Mouse (Mus musculus): ENCODE data around the gene Il5. TPM values are rescaled to one million over a fixed set of nuclear protein-coding genes. Genes with fewer than 3 reads are reported as not detected.

Gene Il5
- not detected in 2 replicates for polyA plus RNA-seq (2012; ENCODE audit: insufficient read depth, insufficient read length, low replicate concordance, missing spikeins)

- H3K27ac ChIP-seq (ENCODE audit: insufficient read depth, low read depth, low read length): no peak within 1 kb of the TSS
- 88% methylated on average over 6 of the region's 6 CpGs for WGBS
- no peaks in the 10 kb centered on the region for H3K4me1 ChIP-seq (ENCODE audit: control insufficient read depth, insufficient read depth, low read length)
- TF ChIP-seq POLR2A (IDR thresholded peaks at IDR 0.05; ENCODE audit: insufficient read depth, low read depth, low read length) (no peak), CTCF (IDR thresholded peaks at IDR 0.05; ENCODE audit: insufficient read depth, low read depth, low read length) (no peak)
- H3K4me3 ChIP-seq (ENCODE audit: insufficient read depth, low read depth, low read length): no peak within 1 kb of the TSS
These were observed at the start of gene Il5 for GRCm38 (mm10) chr11:53720715-53721114. Il5 (plus strand) TSS chr11:53720794.

GRCm38 (mm10) chr11:53671414-53671813 lies 49.2 kb upstream of the Il5 start:
- no peak overlapping the region for H3K4me3 ChIP-seq (ENCODE audit: insufficient read depth, low read depth, low read length)
- no peak for TF ChIP-seq POLR2A (IDR thresholded peaks at IDR 0.05; ENCODE audit: insufficient read depth, low read depth, low read length)
- TF ChIP-seq CTCF (IDR thresholded peaks at IDR 0.05; ENCODE audit: insufficient read depth, low read depth, low read length): no peak
- no peak overlapping the region for H3K27ac ChIP-seq (ENCODE audit: insufficient read depth, low read depth, low read length)
- 94% methylated on average over 4 of the region's 4 CpGs for WGBS
- H3K4me1 ChIP-seq (ENCODE audit: control insufficient read depth, insufficient read depth, low read length): no peaks in the 10 kb centered on the region

GRCm38 (mm10) chr11:53680141-53680540 lies 40.5 kb upstream of the Il5 start:
- H3K27ac ChIP-seq (ENCODE audit: insufficient read depth, low read depth, low read length): no peak overlapping the region
- WGBS: 74% methylated on average over 4 of the region's 4 CpGs
- H3K4me3 ChIP-seq (ENCODE audit: insufficient read depth, low read depth, low read length): no peak overlapping the region
- TF ChIP-seq POLR2A (IDR thresholded peaks at IDR 0.05; ENCODE audit: insufficient read depth, low read depth, low read length) (no peak), CTCF (IDR thresholded peaks at IDR 0.05; ENCODE audit: insufficient read depth, low read depth, low read length) (no peak)
- no peaks in the 10 kb centered on the region; the same call in 1 of the 2 replicates for H3K4me1 ChIP-seq (ENCODE audit: control insufficient read depth, insufficient read depth, low read length)

GRCm38 (mm10) chr11:53681686-53682085 lies 38.9 kb upstream of the Il5 start:
- H3K4me1 ChIP-seq (ENCODE audit: control insufficient read depth, insufficient read depth, low read length): no peaks in the 10 kb centered on the region; the same call in 1 of the 2 replicates
- no peak overlapping the region for H3K4me3 ChIP-seq (ENCODE audit: insufficient read depth, low read depth, low read length)
- WGBS: 92% methylated on average over 2 of the region's 2 CpGs
- TF ChIP-seq CTCF (IDR thresholded peaks at IDR 0.05; ENCODE audit: insufficient read depth, low read depth, low read length) (no peak), POLR2A (IDR thresholded peaks at IDR 0.05; ENCODE audit: insufficient read depth, low read depth, low read length) (no peak)
- H3K27ac ChIP-seq (ENCODE audit: insufficient read depth, low read depth, low read length): no peak overlapping the region

- Histone ChIP-seq H3K4me3 (ENCODE audit: insufficient read depth, low read depth, low read length) (no peak overlapping the region), H3K4me1 (ENCODE audit: control insufficient read depth, insufficient read depth, low read length) (no peaks in the 10 kb centered on the region; the same call in 1 of the 2 replicates), H3K27ac (ENCODE audit: insufficient read depth, low read depth, low read length) (no peak overlapping the region)
- TF ChIP-seq CTCF (IDR thresholded peaks at IDR 0.05; ENCODE audit: insufficient read depth, low read depth, low read length): no peak
- TF ChIP-seq POLR2A (IDR thresholded peaks at IDR 0.05; ENCODE audit: insufficient read depth, low read depth, low read length): no peak
- 95% methylated on average over 2 of the region's 2 CpGs for WGBS
These were observed 38.4 kb upstream of the Il5 start for GRCm38 (mm10) chr11:53682170-53682569.

- WGBS: 97% methylated on average over 9 of the region's 9 CpGs
- Histone ChIP-seq H3K4me1 (ENCODE audit: control insufficient read depth, insufficient read depth, low read length) (no peaks in the 10 kb centered on the region; the same call in 1 of the 2 replicates), H3K27ac (ENCODE audit: insufficient read depth, low read depth, low read length) (no peak overlapping the region), H3K4me3 (ENCODE audit: insufficient read depth, low read depth, low read length) (no peak overlapping the region)
- no peak for TF ChIP-seq POLR2A (IDR thresholded peaks at IDR 0.05; ENCODE audit: insufficient read depth, low read depth, low read length)
- TF ChIP-seq CTCF (IDR thresholded peaks at IDR 0.05; ENCODE audit: insufficient read depth, low read depth, low read length): no peak
These were observed 37.5 kb upstream of the Il5 start for GRCm38 (mm10) chr11:53682994-53683530.

- TF ChIP-seq CTCF (IDR thresholded peaks at IDR 0.05; ENCODE audit: insufficient read depth, low read depth, low read length) (no peak), POLR2A (IDR thresholded peaks at IDR 0.05; ENCODE audit: insufficient read depth, low read depth, low read length) (no peak)
- 52% methylated on average over 10 of the region's 10 CpGs for WGBS
- Histone ChIP-seq H3K4me3 (ENCODE audit: insufficient read depth, low read depth, low read length) (peak overlapping the region; percentile 17; the same call in 1 of the 2 replicates), H3K4me1 (ENCODE audit: control insufficient read depth, insufficient read depth, low read length) (no peaks in the 10 kb centered on the region), H3K27ac (ENCODE audit: insufficient read depth, low read depth, low read length) (no peak overlapping the region)
These were observed 28.6 kb upstream of the Il5 start for GRCm38 (mm10) chr11:53691979-53692378.

- H3K4me3 ChIP-seq (ENCODE audit: insufficient read depth, low read depth, low read length): no peak overlapping the region
- WGBS: 84% methylated on average over 2 of the region's 2 CpGs
- TF ChIP-seq CTCF (IDR thresholded peaks at IDR 0.05; ENCODE audit: insufficient read depth, low read depth, low read length) (no peak), POLR2A (IDR thresholded peaks at IDR 0.05; ENCODE audit: insufficient read depth, low read depth, low read length) (no peak)
- H3K4me1 ChIP-seq (ENCODE audit: control insufficient read depth, insufficient read depth, low read length): no peaks in the 10 kb centered on the region
- no peak overlapping the region for H3K27ac ChIP-seq (ENCODE audit: insufficient read depth, low read depth, low read length)
These were observed 22.1 kb upstream of the Il5 start for GRCm38 (mm10) chr11:53698521-53698920.

- TF ChIP-seq CTCF (IDR thresholded peaks at IDR 0.05; ENCODE audit: insufficient read depth, low read depth, low read length) (no peak), POLR2A (IDR thresholded peaks at IDR 0.05; ENCODE audit: insufficient read depth, low read depth, low read length) (no peak)
- WGBS: 93% methylated on average over 4 of the region's 4 CpGs
These were observed 21.2 kb upstream of the Il5 start for GRCm38 (mm10) chr11:53699351-53699750.

More at GRCm38 (mm10) chr11:53699351-53699750, 21.2 kb upstream of the Il5 start:
- no peaks in the 10 kb centered on the region for H3K4me1 ChIP-seq (ENCODE audit: control insufficient read depth, insufficient read depth, low read length)
- no peak overlapping the region for H3K4me3 ChIP-seq (ENCODE audit: insufficient read depth, low read depth, low read length)
- no peak overlapping the region for H3K27ac ChIP-seq (ENCODE audit: insufficient read depth, low read depth, low read length)
